Mouse (Mus musculus) colon, adult 2 months (tissue): ENCODE measurements around the gene Sae1. TPM values are rescaled to one million over a fixed set of nuclear protein-coding genes. Genes with fewer than 3 reads are reported as not detected.

Experiments
- polyA plus RNA-seq: library from polyadenylated mRNA; depleted of rRNA; stranded (reverse); fragments of >200 nt; gene quantifications from 2 replicates; pipeline ENCODE4 v1.2.3, GENCODE M21; 2012; rRNA removed

Sae1 gene
- 25.3 and 26.1 TPM in 2 replicates for polyA plus RNA-seq

DNA sequence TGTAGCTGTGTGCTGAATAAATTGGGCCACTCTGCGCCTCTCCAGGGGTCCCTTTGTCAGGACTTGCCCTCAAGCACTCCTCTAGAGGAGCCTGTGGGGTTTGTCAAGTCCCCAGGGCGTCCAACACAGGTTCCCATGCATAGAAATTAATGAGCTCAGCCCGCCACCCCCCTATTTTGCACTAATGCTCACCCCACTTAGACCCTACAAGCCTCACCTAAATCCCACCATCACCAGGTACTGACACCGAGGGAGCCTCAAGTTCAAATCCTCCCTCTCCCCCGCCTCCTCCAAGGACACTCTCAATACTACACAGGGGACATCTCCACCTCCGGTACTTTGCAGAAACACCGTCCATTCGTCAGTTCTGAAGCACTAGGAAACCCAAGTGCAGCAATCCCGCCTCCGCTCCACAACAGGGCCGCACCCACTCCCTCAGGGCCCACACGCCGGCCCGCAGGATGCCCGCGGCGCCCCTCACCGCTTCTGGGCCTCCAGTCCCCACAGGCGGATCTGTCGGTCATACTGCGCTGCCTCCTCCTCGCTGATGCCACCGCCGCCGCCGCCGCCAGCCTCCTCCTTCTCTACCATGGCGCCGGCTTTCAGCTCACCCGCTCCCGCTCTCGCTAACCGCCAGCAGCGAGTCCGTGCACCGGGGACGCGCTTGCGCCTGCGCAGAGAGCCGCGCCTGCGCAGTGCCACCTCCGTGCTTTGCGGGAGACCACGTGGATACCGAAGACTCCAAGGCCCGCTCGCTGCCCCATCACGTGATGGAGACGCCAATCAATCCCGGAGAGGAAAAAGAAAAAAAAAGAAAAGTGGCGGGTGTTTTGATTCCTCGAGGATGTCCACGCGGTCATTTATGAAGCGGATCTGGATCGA lies at the start of gene Sae1:
Gene Sae1 (minus strand): TSS at position 647 of the 882 bp plus-strand sequence.

DNA sequence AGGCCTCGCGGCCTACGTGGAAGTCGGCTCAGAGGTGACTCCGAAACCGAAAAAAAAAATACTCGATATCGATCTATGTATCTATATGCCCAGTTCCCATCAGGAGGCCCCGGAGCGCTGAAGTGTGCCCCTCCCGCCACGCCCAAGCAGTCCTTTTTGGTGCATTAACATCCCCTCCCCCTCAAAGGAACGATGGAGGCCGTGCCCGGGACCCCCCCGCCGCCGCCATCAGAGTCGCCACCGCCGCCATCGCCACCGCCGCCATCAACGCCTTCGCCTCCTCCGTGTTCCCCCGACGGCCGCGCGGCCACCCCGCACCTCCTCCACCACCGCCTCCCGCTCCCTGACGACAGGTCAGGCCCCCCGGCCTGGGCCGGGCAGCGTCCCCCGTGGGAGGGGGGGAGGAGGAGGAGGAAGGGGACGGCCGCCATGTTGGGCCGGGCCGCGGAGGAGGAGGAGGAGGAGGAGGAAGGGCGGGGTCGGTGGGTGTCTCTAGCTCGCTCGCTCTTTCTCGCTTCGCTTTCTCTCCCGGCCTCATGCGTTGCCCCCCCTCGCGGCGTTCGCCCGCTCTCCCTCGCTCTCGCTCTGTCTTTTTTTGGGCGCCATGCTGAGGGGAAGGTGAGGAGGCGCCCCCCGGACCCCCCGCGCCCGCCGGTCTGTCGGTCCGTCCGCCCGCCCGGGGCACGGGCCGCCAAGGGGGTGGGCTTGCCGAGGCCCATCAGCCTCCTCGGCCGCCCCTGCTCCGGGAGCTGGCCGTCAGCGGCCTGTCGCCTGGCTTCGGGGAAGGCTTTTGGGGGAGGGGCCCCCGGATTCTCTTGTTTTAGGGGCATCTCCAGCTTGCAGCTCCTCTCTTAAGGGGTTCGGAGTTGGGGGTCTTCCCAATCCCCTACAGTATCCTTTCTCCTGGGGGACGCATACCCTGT lies 13.3 kb upstream of the Sae1 start, which contains the start of gene Zc3h4:
Gene Zc3h4 (plus strand): TSS at position 222 of the 923 bp plus-strand sequence.

DNA sequence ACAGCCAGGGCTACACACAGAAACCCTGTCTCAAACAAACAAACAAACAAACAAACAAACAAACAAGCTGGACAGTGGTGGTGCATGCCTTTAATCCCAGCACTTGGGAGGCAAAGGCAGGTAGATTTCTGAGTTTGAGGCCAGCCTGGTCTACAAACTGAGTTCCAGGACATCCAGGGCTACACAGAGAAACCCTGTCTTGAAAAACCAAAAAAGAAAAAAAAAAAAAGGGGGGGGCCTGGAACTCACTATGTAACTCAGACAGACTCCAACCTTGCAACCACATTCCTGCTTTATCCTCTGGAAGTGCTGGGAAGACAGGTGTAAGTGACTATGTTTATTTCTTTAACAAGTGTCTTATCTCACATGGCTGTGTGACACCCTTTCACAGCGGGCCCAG lies 79.5 kb downstream of the Sae1 start, which contains the start of gene Bbc3:
Gene Bbc3 (plus strand): TSS at position 301 of the 400 bp plus-strand sequence.

DNA sequence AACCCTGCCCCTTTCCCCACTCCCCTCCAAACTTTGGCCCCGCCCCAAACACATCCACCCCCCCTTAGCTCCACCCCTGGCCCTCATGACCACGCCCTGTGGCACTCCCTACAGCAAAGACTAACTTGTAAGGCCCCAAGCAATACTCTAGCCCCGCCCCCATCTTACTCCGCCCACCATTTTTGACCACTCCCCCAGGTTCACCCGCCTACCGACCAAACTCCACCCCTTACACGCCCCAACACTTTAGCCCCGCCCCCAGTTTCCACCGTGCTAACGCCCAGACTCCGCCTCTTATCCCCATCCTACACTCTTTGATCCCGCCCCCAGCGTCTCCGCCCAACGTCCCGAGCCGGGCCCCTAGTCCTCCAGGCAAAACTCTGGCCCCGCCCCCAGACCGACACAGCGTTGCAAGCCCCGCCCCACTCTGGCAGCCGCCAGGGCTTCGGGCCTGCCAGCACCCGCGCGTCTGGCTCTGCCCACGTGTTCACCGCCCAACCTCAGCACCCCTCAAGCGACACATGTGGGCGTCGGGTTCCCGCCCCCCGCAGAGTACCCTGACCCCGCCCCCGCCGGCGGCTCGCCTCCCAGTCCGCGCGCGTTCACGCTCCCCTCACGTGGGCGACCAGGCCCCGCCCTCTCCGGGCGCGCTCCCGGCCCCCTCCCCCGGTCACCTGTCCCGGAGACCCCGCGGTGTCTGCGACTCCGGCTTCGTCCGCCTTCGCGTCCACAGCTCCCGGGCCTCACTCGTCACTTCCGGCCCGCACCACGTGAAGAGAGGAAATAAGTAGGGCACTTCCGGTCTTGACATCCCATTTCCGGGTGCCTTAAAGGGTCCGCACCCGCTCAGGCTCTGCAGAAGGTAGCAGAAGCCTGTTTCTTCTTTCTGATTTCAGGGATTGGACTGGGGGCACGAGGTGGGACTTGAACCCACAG lies 101.3 kb downstream of the Sae1 start, which contains the start of gene Ccdc9:
Gene Ccdc9 (minus strand): TSS at position 770 of the 936 bp plus-strand sequence.

DNA sequence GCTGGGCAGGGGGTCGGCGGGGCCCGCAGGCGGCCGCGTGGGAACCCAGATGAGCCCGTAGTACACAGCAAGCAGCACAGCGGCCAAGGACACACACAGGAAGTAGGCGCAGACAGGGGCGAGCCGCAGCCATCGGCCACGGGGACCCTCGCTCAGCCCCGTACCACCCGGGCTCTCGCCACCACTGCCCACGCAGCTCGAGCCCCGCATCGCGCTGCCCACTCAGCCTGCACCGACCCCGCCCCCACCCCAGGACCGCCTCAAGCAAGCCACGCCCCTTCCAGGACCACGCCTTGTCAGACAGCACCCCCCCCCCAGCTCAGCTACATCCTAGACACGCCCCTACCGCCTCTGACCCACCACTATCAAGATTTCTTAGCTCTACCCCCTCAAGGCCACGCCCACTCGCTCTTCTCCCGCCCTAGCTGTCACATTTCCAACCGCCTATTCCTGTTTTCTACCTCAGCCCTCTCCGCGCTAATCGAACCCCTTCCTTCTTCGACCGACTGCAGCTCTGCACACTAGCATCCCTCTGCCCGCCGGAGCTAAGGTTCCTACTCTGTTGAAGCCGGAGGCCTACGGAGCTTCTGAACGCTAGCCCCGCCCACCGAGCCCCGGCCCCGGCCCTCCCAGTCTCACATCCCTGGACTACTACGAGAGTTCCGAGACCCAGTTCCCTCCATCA lies 114.4 kb downstream of the Sae1 start, which contains the start of gene Inafm1:
Gene Inafm1 (minus strand): TSS at position 537 of the 685 bp plus-strand sequence.

Other genes with a start within 250 kb of the Sae1 start
- 31.7 and 39.9 TPM in 2 replicates for gene Meis3, start 212.7 kb downstream of the Sae1 start, polyA plus RNA-seq
- gene Dhx34, start 165.8 kb downstream of the Sae1 start, polyA plus RNA-seq: 38.2 and 46.5 TPM in 2 replicates
- 0.50 and 0.75 TPM in 2 replicates for gene C5ar2, start 143.7 kb downstream of the Sae1 start, polyA plus RNA-seq
- 15.0 and 18.4 TPM in 2 replicates for gene C5ar1, start 128.3 kb downstream of the Sae1 start, polyA plus RNA-seq
- 131 and 153 TPM in 2 replicates for gene Inafm1, start 114.2 kb downstream of the Sae1 start, polyA plus RNA-seq
- gene Ccdc9, start 101.0 kb downstream of the Sae1 start, polyA plus RNA-seq: 51.1 and 51.3 TPM in 2 replicates
- 33.1 and 34.1 TPM in 2 replicates for gene Bbc3, start 79.4 kb downstream of the Sae1 start, polyA plus RNA-seq
- 37.3 and 41.9 TPM in 2 replicates for gene Zc3h4, start 13.1 kb upstream of the Sae1 start, polyA plus RNA-seq
- gene Tmem160, start 65.0 kb upstream of the Sae1 start, polyA plus RNA-seq: 151 and 215 TPM in 2 replicates
- 0.07 TPM in 1 of 2 replicates, not detected in the other for gene Npas1, start 89.9 kb upstream of the Sae1 start, polyA plus RNA-seq
- gene Arhgap35, start 227.2 kb upstream of the Sae1 start, polyA plus RNA-seq: 19.1 and 19.6 TPM in 2 replicates